Comparison of ENCODE assay signal across 10 mouse cellular contexts in the genomic region with DNA sequence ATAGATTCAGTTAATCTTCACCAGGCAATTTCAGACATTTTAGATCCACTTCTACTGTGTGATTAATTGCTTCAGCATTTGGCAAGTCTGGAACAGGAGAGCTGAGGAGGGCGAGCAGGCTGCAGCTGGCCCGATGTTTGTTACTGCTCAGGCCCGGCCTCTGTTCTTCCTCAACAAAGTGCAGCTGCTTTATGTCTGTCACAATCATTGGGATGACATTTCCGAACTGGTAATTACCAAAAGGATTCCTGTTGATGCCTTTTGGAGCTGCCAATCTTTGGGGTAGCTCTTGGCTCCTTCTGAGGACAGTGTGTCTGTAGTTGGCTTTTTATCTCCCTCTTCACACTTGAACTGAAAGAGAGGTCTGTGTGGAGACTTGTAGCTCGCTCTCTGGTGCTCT.
DNase-seq lines count a peak whose midpoint lies in the region; ATAC-seq and TF ChIP-seq lines count a peak whose summit lies in the region.
"Had no signal": no experiment of that assay in that cellular context is flagged by ENCODE, and none has a peak within 500 bp of the region (broad histone marks: within the 10 kb centered on the region; RNA-seq: fewer than 3 reads in every experiment).

No protein-coding gene starts in this region.

- peak; percentile 90 for ATAC-seq in limb, embryonic 14.5 days (ENCODE audit: low FRiP score, low read depth)
- no peak for ATAC-seq in megakaryocyte, adult 5-6 weeks (ENCODE audit: poor library complexity, severe bottlenecking)
- ATAC-seq: Patski had no signal

- WGBS in limb, embryonic 14.5 days, result 7% methylated on average over 5 of the region's 5 CpGs

- H3K27ac ChIP-seq in limb, embryonic 14.5 days (replicated peaks; ENCODE audit: low read depth, low read length), result 0 out of 2 replicates have a peak overlapping the region, but pooled peaks have one; percentile 39
- H3K27ac ChIP-seq: liver, embryonic 15.5 days had no signal

- H3K4me1 ChIP-seq in limb, embryonic 14.5 days (ENCODE audit: control insufficient read depth, insufficient read depth, low read length), result peaks cover 22% of the 10 kb centered on the region
- H3K4me1 ChIP-seq: liver, embryonic 15.5 days had no signal

- no peaks in the 10 kb centered on the region for H3K27me3 ChIP-seq in limb, embryonic 14.5 days (ENCODE audit: control insufficient read depth, insufficient read depth, low read length)
- H3K27me3 ChIP-seq: liver, embryonic 15.5 days; Patski had no signal

- H3K36me3 ChIP-seq in limb, embryonic 14.5 days (ENCODE audit: control insufficient read depth, insufficient read depth, low read length), result no peaks in the 10 kb centered on the region
- H3K36me3 ChIP-seq: liver, embryonic 15.5 days had no signal

- TF ChIP-seq POLR2A in limb, embryonic 14.5 days (IDR thresholded peaks at IDR 0.05; ENCODE audit: borderline replicate concordance, extremely low read depth, insufficient read depth, insufficient read length), result no peak

- H3K4me3 ChIP-seq in limb, embryonic 14.5 days (replicated peaks; ENCODE audit: low read length), result no peak overlapping the region
- H3K4me3 ChIP-seq: liver, embryonic 15.5 days had no signal

- H3K9me3 ChIP-seq in limb, embryonic 14.5 days (ENCODE audit: control insufficient read depth, low read length), result no peaks in the 10 kb centered on the region
- H3K9me3 ChIP-seq: liver, embryonic 15.5 days had no signal

- DNase-seq in layer of hippocampus, adult 9-11 months, result peak; percentile 8
- no peak for DNase-seq in layer of hippocampus, adult 9-10 months (ENCODE audit: low spot score)
- DNase-seq in embryo, embryonic 11 days, result peak; percentile 65
- DNase-seq in heart, adult 9 months (ENCODE audit: low spot score in 2 of 2), result peak; percentile 63 to 73
- peak; percentile 74 for DNase-seq in limb, embryonic 14.5 days (ENCODE audit: low spot score)
- DNase-seq in ovary, postnatal 10 days (ENCODE audit: low spot score), result no peak
- DNase-seq in adrenal gland, postnatal 14 days, result no peak

- no peak overlapping the region for H3K9ac ChIP-seq in limb, embryonic 14.5 days (ENCODE audit: low read depth, low read length, severe bottlenecking)
- H3K9ac ChIP-seq: liver, embryonic 15.5 days had no signal

- H3K4me2 ChIP-seq in limb, embryonic 14.5 days (replicated peaks; ENCODE audit: low read depth, low read length, severe bottlenecking), result no peak overlapping the region
- H3K4me2 ChIP-seq: liver, embryonic 15.5 days had no signal

Comparison
In these comparisons a context has a peak if more than half of its experiments do, and no peak if none do; other contexts are left out.
1. DNase-seq: peak in layer of hippocampus, adult 9-11 months (single experiment), embryo, embryonic 11 days (single experiment), heart, adult 9 months (2 of 2) and limb, embryonic 14.5 days (single experiment); none in layer of hippocampus, adult 9-10 months (single experiment), ovary, postnatal 10 days (single experiment) and adrenal gland, postnatal 14 days (single experiment).